Mouse (Mus musculus) ES-E14 (cell line): ENCODE results near the gene Kynu. TPM values are rescaled to one million over a fixed set of nuclear protein-coding genes. Genes with fewer than 3 reads are reported as not detected.

Experiments
- DNase-seq: peaks from one replicate; pipeline ENCODE4 v3.0.0-alpha.2; 2013; ENCODE audit warnings: low read depth, low spot score
- H3K27ac ChIP-seq: 2 replicates; pipeline ENCODE4 v1.5.1; 2012; ENCODE audit warnings: low read depth, mild to moderate bottlenecking, low read length, moderate library complexity, mixed read lengths; ENCODE audit not compliant: poor library complexity, insufficient read depth, severe bottlenecking
- H3K36me3 ChIP-seq: 2 replicates; pipeline ENCODE4 v1.6.1; 2012; ENCODE audit warnings: mild to moderate bottlenecking, low read length, moderate library complexity, mixed read lengths; ENCODE audit not compliant: control insufficient read depth, poor library complexity, insufficient read depth, severe bottlenecking
- H3K4me1 ChIP-seq, 2 experiments: fragments of 150-350 bp in 1 of 2; sonication (generic) in 1 of 2; 2 replicates each; pipeline ENCODE4 v1.6.1; 2012; ENCODE audit warnings: low read length in 2 of 2, mild to moderate bottlenecking in 1 of 2, mixed read lengths in 1 of 2; ENCODE audit not compliant: control insufficient read depth in 2 of 2, insufficient read depth in 2 of 2, poor library complexity in 1 of 2
- H3K4me3 ChIP-seq, 2 experiments: fragments of 150-350 bp in 1 of 2; sonication (generic) in 1 of 2; 2 replicates each; pipeline ENCODE4 v1.5.1; 2012; ENCODE audit warnings: low read length in 2 of 2, low read depth in 1 of 2, mild to moderate bottlenecking in 1 of 2, mixed read lengths in 1 of 2; ENCODE audit not compliant: insufficient read depth in 1 of 2, poor library complexity in 1 of 2, severe bottlenecking in 1 of 2
- H3K9ac ChIP-seq: 2 replicates; pipeline ENCODE4 v1.6.1; 2012; ENCODE audit warnings: low read depth, mild to moderate bottlenecking, low read length, mixed read lengths; ENCODE audit not compliant: poor library complexity, insufficient read depth, severe bottlenecking
- H3K9me3 ChIP-seq: fragments of 150-350 bp; sonication (generic); 2 replicates; pipeline ENCODE4 v1.6.1; 2012; ENCODE audit warnings: low read depth, mild to moderate bottlenecking, low read length; ENCODE audit not compliant: control insufficient read depth, insufficient read depth
- CHD2 ChIP-seq: IDR thresholded peaks from 2 replicates; pipeline ENCODE4 v1.6.1; 2014; ENCODE audit warnings: mild to moderate bottlenecking, low read depth, low read length, inconsistent platforms
- HCFC1 ChIP-seq: IDR thresholded peaks from 2 replicates; pipeline ENCODE4 v1.6.1; 2012; ENCODE audit warnings: low read length, inconsistent platforms, borderline replicate concordance; ENCODE audit not compliant: insufficient read depth
- MAFK ChIP-seq: IDR thresholded peaks from 2 replicates; pipeline ENCODE4 v1.6.1; 2014; ENCODE audit warnings: mild to moderate bottlenecking, low read depth, low read length, inconsistent platforms; ENCODE audit not compliant: insufficient read depth
- ZC3H11A ChIP-seq: IDR thresholded peaks from 2 replicates; pipeline ENCODE4 v1.6.1; 2012; ENCODE audit warnings: low read depth, mild to moderate bottlenecking, inconsistent platforms, low read length, borderline replicate concordance
- ZNF384 ChIP-seq: IDR thresholded peaks from 2 replicates; pipeline ENCODE4 v1.6.1; 2012; ENCODE audit warnings: low read depth, low read length, inconsistent platforms
- in situ Hi-C, 2 experiments: fragments of 600-800 bp; cut with MboI; formaldehyde crosslinking; loops; one replicate each; pipeline ENCODE4 v1.15.1; 2025; ENCODE audit warnings: low sequenced_read_pairs in 2 of 2, inconsistent platforms in 1 of 2; ENCODE audit not compliant: unreplicated experiment in 2 of 2
- total RNA-seq: library from RNA; depleted of rRNA; stranded (reverse); fragments of 300-350 nt; gene quantifications from 2 replicates; pipeline ENCODE4 v1.2.3, GENCODE M21; 2012

The Kynu gene
- total RNA-seq, 1 experiment: 0.45 TPM

DNA sequence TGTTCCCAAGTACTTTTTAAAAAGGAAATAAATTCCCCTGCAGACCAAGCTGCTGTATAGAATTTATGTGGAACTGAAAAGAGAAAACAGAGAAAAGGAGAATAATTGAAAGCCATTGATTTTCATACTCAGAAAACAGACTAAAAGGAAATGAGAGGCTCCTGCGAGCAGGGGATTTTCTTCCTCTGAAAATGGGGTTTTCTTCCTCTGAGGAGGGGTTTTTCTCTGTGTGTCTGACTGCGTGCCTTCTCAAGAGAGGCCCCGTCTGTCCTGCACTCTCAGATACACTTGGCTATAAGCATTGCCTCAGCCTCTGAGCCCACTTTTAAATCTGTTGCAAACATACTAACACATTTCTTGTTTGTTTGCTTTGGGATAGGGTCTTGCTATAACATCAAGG is 1.9 kb downstream of the Kynu start:
- H3K27ac ChIP-seq: no peak overlapping the region
- no peaks in the 10 kb centered on the region for H3K9me3 ChIP-seq
- no peaks in the 10 kb centered on the region for H3K36me3 ChIP-seq
- in situ Hi-C loops: no loop called here
- H3K4me3 ChIP-seq: no peak overlapping the region
- no peak for DNase-seq
- no peak for TF ChIP-seq ZNF384
- TF ChIP-seq ZC3H11A: no peak
- no peak for TF ChIP-seq CHD2
- no peak for TF ChIP-seq MAFK
- no peak for TF ChIP-seq HCFC1
- H3K4me1 ChIP-seq: 0 out of 4 replicates have a peak, but pooled peaks cover 0 to 1% of the 10 kb centered on the region in 2 experiments
- no peak overlapping the region for H3K9ac ChIP-seq

- H3K4me3 ChIP-seq: no peak overlapping the region
- H3K9me3 ChIP-seq: no peaks in the 10 kb centered on the region
- DNase-seq: no peak
- no peak overlapping the region for H3K27ac ChIP-seq
- in situ Hi-C loops: no loop called here
- no peak overlapping the region for H3K9ac ChIP-seq
- TF ChIP-seq MAFK: no peak
- TF ChIP-seq ZC3H11A: no peak
- TF ChIP-seq CHD2: no peak
- H3K4me1 ChIP-seq: no peaks in the 10 kb centered on the region
- H3K36me3 ChIP-seq: no peaks in the 10 kb centered on the region
Observed at GRCm38 (mm10) chr2:43561209-43561608, 6.1 kb downstream of the Kynu start.

DNA sequence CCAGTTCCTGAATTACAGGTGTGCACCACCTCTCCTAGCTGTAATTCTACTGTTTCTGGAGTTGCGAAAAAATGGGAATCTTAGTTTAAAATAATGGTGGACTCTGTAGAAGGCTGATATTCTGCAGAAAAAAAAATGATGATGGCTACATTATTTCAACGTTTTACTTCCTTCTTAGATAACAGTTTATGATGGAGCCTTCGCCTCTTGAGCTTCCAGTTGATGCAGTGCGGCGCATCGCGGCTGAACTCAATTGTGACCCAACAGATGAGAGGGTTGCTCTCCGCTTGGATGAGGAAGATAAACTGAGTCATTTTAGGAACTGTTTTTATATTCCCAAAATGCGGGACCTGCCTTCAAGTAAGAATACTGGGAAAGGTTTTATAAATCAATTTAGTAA is 7.7 kb downstream of the Kynu start:
- no peaks in the 10 kb centered on the region for H3K9me3 ChIP-seq
- H3K36me3 ChIP-seq: no peaks in the 10 kb centered on the region
- in situ Hi-C loops: no loop called here

DNA sequence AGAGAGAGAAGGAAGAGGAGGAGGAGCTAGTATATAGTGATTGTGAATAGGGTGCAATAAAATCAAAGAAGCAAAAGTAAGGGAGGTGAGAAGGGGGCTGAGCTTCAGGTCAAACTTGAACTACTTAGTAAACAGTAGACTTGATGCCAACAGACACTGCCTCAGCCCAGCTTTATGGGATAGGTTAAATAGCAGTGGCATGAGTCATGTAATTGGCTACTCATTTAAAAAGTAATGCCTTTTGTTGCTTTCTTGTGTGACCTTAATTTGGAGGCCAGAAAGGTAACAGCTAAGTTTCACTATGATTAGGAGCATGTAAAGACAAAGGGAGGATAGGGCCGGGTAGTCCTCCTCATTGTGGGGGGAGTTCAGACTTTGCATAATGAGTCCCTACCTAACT is 13.3 kb downstream of the Kynu start:
- no peak overlapping the region for H3K4me3 ChIP-seq
- no peaks in the 10 kb centered on the region for H3K9me3 ChIP-seq
- TF ChIP-seq CHD2: no peak
- no peak for TF ChIP-seq HCFC1
- TF ChIP-seq MAFK: no peak
- no peak for TF ChIP-seq ZC3H11A
- no peak for TF ChIP-seq ZNF384
- no peaks in the 10 kb centered on the region for H3K4me1 ChIP-seq
- H3K27ac ChIP-seq: no peak overlapping the region
- H3K9ac ChIP-seq: no peak overlapping the region
- in situ Hi-C loops: no loop called here
- no peak for DNase-seq
- no peaks in the 10 kb centered on the region for H3K36me3 ChIP-seq

More for the DNA sequence above, 7.7 kb downstream of the Kynu start:
- TF ChIP-seq ZC3H11A (no peak), ZNF384 (no peak), CHD2 (no peak), HCFC1 (no peak), MAFK (no peak)
- no peak for DNase-seq
- Histone ChIP-seq H3K4me3 (no peak overlapping the region), H3K4me1 (no peaks in the 10 kb centered on the region), H3K9ac (no peak overlapping the region), H3K27ac (no peak overlapping the region)

DNA sequence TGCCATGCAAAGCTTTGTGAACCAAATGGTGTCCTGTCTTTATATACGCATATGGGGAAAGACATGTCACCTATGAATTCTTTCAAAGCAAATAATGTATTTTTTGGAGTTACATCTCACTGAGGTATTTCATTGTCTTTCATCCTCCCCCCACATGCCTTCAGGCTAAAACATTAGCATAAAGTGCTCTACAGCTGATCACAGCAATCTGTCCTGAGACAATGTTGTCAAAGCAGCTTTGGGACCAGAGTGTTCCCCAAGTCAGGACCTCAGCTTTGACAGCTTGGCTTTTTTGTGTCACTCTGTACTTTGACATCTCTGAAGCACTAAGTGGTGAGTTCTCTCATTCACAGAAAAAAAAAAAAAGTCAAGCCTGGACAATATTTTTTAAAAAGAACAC is 18.4 kb downstream of the Kynu start:
- TF ChIP-seq ZNF384: no peak
- TF ChIP-seq ZC3H11A: no peak
- no peak for TF ChIP-seq CHD2
- no peak for TF ChIP-seq HCFC1
- no peak for TF ChIP-seq MAFK
- H3K27ac ChIP-seq: no peak overlapping the region
- H3K36me3 ChIP-seq: no peaks in the 10 kb centered on the region
- H3K4me3 ChIP-seq: no peak overlapping the region
- H3K9ac ChIP-seq: no peak overlapping the region
- no peak for DNase-seq
- no peaks in the 10 kb centered on the region for H3K9me3 ChIP-seq
- in situ Hi-C loops: no loop called here
- H3K4me1 ChIP-seq: no peaks in the 10 kb centered on the region
